Mouse (Mus musculus): ENCODE data around the gene Rps6ka5. TPM values are rescaled to one million over a fixed set of nuclear protein-coding genes. Genes with fewer than 3 reads are reported as not detected.
A peak's percentile ranks its signal among the peaks of the same experiment; 100 is the strongest.

Rps6ka5 gene
- polyA plus RNA-seq, 1 experiment from 2014 or later = 1.4 TPM

GRCm38 (mm10) chr12:100624854-100625447 is 101.8 kb downstream of the Rps6ka5 start:
- no peak for ATAC-seq (ENCODE audit: low read depth)

GRCm38 (mm10) chr12:100615251-100615650 is 111.5 kb downstream of the Rps6ka5 start:
- Histone ChIP-seq H3K9me3 (replicated peaks) (no peaks in the 10 kb centered on the region), H3K4me1 (replicated peaks) (no peaks in the 10 kb centered on the region), H3K9ac (no peak overlapping the region), H3K27me3 (no peaks in the 10 kb centered on the region), H3K27ac (no peak overlapping the region), H3K36me3 (no peaks in the 10 kb centered on the region), H3K4me3 (replicated peaks) (no peak overlapping the region), H3K4me2 (no peak overlapping the region)
- ATAC-seq (ENCODE audit: low read depth) = no peak
- no peak for DNase-seq
- 13% methylated on average over 2 of the region's 2 CpGs for WGBS (ENCODE audit: insufficient replicate concordance)

More at GRCm38 (mm10) chr12:100624854-100625447, 101.8 kb downstream of the Rps6ka5 start:
- Histone ChIP-seq H3K27ac (no peak overlapping the region), H3K9me3 (replicated peaks) (no peaks in the 10 kb centered on the region), H3K4me2 (no peak overlapping the region), H3K9ac (no peak overlapping the region), H3K4me1 (replicated peaks) (0 out of 2 replicates have a peak, but pooled peaks cover 4% of the 10 kb centered on the region), H3K27me3 (no peaks in the 10 kb centered on the region), H3K36me3 (no peaks in the 10 kb centered on the region), H3K4me3 (replicated peaks) (no peak overlapping the region)
- WGBS (ENCODE audit: insufficient replicate concordance) = 61% methylated on average over 3 of the region's 3 CpGs
- DNase-seq = no peak

- H3K9me3 ChIP-seq (replicated peaks) = no peaks in the 10 kb centered on the region
- H3K4me2 ChIP-seq = no peak overlapping the region
- no peak for ATAC-seq (ENCODE audit: low read depth)
- no peaks in the 10 kb centered on the region; the same call in 1 of the 2 replicates for H3K4me1 ChIP-seq (replicated peaks)
- 62% methylated on average over 2 of the region's 2 CpGs for WGBS (ENCODE audit: insufficient replicate concordance)
- H3K9ac ChIP-seq = no peak overlapping the region
- H3K4me3 ChIP-seq (replicated peaks) = no peak overlapping the region
- no peak for DNase-seq
- no peaks in the 10 kb centered on the region for H3K36me3 ChIP-seq
- no peaks in the 10 kb centered on the region for H3K27me3 ChIP-seq
- no peak overlapping the region for H3K27ac ChIP-seq
These were observed 112.9 kb downstream of the Rps6ka5 start for GRCm38 (mm10) chr12:100613878-100614277.

- Histone ChIP-seq H3K27me3 (no peaks in the 10 kb centered on the region), H3K4me2 (no peak overlapping the region), H3K4me3 (replicated peaks) (no peak overlapping the region), H3K36me3 (no peaks in the 10 kb centered on the region), H3K9ac (no peak overlapping the region), H3K4me1 (replicated peaks) (no peaks in the 10 kb centered on the region; the same call in 1 of the 2 replicates), H3K9me3 (replicated peaks) (no peaks in the 10 kb centered on the region), H3K27ac (no peak overlapping the region)
- no peak for ATAC-seq (ENCODE audit: low read depth)
- 39% methylated on average over 5 of the region's 5 CpGs for WGBS (ENCODE audit: insufficient replicate concordance)
- DNase-seq = no peak
These were observed 113.5 kb downstream of the Rps6ka5 start for GRCm38 (mm10) chr12:100613192-100613700.

GRCm38 (mm10) chr12:100609766-100610165 is 117.0 kb downstream of the Rps6ka5 start:
- WGBS (ENCODE audit: insufficient replicate concordance) = 66% methylated on average over 5 of the region's 5 CpGs
- ATAC-seq (ENCODE audit: low read depth) (no peak), DNase-seq (no peak)
- no peaks in the 10 kb centered on the region; the same call in 1 of the 2 replicates for H3K4me1 ChIP-seq (replicated peaks)
- no peaks in the 10 kb centered on the region for H3K36me3 ChIP-seq
- no peaks in the 10 kb centered on the region for H3K27me3 ChIP-seq
- no peak overlapping the region for H3K9ac ChIP-seq
- H3K9me3 ChIP-seq (replicated peaks) = no peaks in the 10 kb centered on the region
- H3K4me2 ChIP-seq = no peak overlapping the region
- no peak overlapping the region for H3K4me3 ChIP-seq (replicated peaks)
- no peak overlapping the region for H3K27ac ChIP-seq

GRCm38 (mm10) chr12:100609064-100609463 is 117.7 kb downstream of the Rps6ka5 start:
- Histone ChIP-seq H3K4me1 (replicated peaks) (no peaks in the 10 kb centered on the region; the same call in 1 of the 2 replicates), H3K4me3 (replicated peaks) (no peak overlapping the region), H3K4me2 (no peak overlapping the region), H3K9me3 (replicated peaks) (no peaks in the 10 kb centered on the region), H3K27ac (no peak overlapping the region), H3K36me3 (no peaks in the 10 kb centered on the region), H3K9ac (no peak overlapping the region), H3K27me3 (no peaks in the 10 kb centered on the region)
- ATAC-seq (ENCODE audit: low read depth) = no peak; the same call in 1 of the 2 replicates
- DNase-seq = no peak
- WGBS (ENCODE audit: insufficient replicate concordance) = 43% methylated on average over 5 of the region's 5 CpGs

- no peak overlapping the region for H3K4me2 ChIP-seq
- no peak overlapping the region for H3K27ac ChIP-seq
- no peak overlapping the region for H3K4me3 ChIP-seq (replicated peaks)
- no peaks in the 10 kb centered on the region for H3K27me3 ChIP-seq
- no peaks in the 10 kb centered on the region for H3K36me3 ChIP-seq
- H3K9me3 ChIP-seq (replicated peaks) = no peaks in the 10 kb centered on the region
- no peak overlapping the region for H3K9ac ChIP-seq
- ATAC-seq (ENCODE audit: low read depth) (no peak), DNase-seq (no peak)
- 70% methylated on average over 1 of the region's 1 CpGs for WGBS (ENCODE audit: insufficient replicate concordance)
- H3K4me1 ChIP-seq (replicated peaks) = no peaks in the 10 kb centered on the region; the same call in 1 of the 2 replicates
These were observed 120.0 kb downstream of the Rps6ka5 start for GRCm38 (mm10) chr12:100606733-100607132.

- ATAC-seq (ENCODE audit: low read depth) (no peak), DNase-seq (no peak)
- no peak overlapping the region for H3K9ac ChIP-seq
- H3K4me3 ChIP-seq (replicated peaks) = no peak overlapping the region
- H3K9me3 ChIP-seq (replicated peaks) = no peaks in the 10 kb centered on the region
- 64% methylated on average over 3 of the region's 3 CpGs for WGBS (ENCODE audit: insufficient replicate concordance)
- no peak overlapping the region for H3K4me2 ChIP-seq
- H3K27me3 ChIP-seq = no peaks in the 10 kb centered on the region
- H3K4me1 ChIP-seq (replicated peaks) = no peaks in the 10 kb centered on the region; the same call in 1 of the 2 replicates
- no peaks in the 10 kb centered on the region for H3K36me3 ChIP-seq
- no peak overlapping the region for H3K27ac ChIP-seq
These were observed 121.2 kb downstream of the Rps6ka5 start for GRCm38 (mm10) chr12:100605596-100605995.

GRCm38 (mm10) chr12:100604540-100604939 is 122.2 kb downstream of the Rps6ka5 start:
- H3K4me1 ChIP-seq (replicated peaks) = no peaks in the 10 kb centered on the region; the same call in 1 of the 2 replicates
- no peaks in the 10 kb centered on the region for H3K36me3 ChIP-seq
- H3K27ac ChIP-seq = no peak overlapping the region
- WGBS (ENCODE audit: insufficient replicate concordance) = 0% methylated on average over 1 of the region's 1 CpGs
- no peak for DNase-seq
- no peaks in the 10 kb centered on the region for H3K27me3 ChIP-seq
- H3K9me3 ChIP-seq (replicated peaks) = no peaks in the 10 kb centered on the region
- ATAC-seq (ENCODE audit: low read depth) = peak; percentile 60; the same call in 1 of the 2 replicates
- no peak overlapping the region for H3K9ac ChIP-seq
- H3K4me2 ChIP-seq = no peak overlapping the region
- H3K4me3 ChIP-seq (replicated peaks) = no peak overlapping the region

- H3K27me3 ChIP-seq = no peaks in the 10 kb centered on the region
- peak; percentile 80 for ATAC-seq (ENCODE audit: low read depth)
- 17% methylated on average over 3 of the region's 3 CpGs for WGBS (ENCODE audit: insufficient replicate concordance)
These were observed 132.1 kb downstream of the Rps6ka5 start for GRCm38 (mm10) chr12:100594700-100595099.

GRCm38 (mm10) chr12:100586601-100587000 is 140.2 kb downstream of the Rps6ka5 start:
- WGBS (ENCODE audit: insufficient replicate concordance) = 71% methylated on average over 2 of the region's 2 CpGs
- Histone ChIP-seq H3K4me1 (replicated peaks) (no peaks in the 10 kb centered on the region), H3K9me3 (replicated peaks) (no peaks in the 10 kb centered on the region), H3K4me2 (no peak overlapping the region), H3K9ac (no peak overlapping the region), H3K27ac (no peak overlapping the region), H3K4me3 (replicated peaks) (no peak overlapping the region), H3K27me3 (no peaks in the 10 kb centered on the region), H3K36me3 (no peaks in the 10 kb centered on the region)
- DNase-seq (no peak), ATAC-seq (ENCODE audit: low read depth) (no peak)

More at GRCm38 (mm10) chr12:100594700-100595099, 132.1 kb downstream of the Rps6ka5 start:
- no peaks in the 10 kb centered on the region for H3K36me3 ChIP-seq
- no peak overlapping the region for H3K9ac ChIP-seq
- no peak overlapping the region for H3K4me2 ChIP-seq
- DNase-seq = peak; percentile 18
- H3K27ac ChIP-seq = no peak overlapping the region
- 0 out of 2 replicates have a peak, but pooled peaks cover 4% of the 10 kb centered on the region for H3K4me1 ChIP-seq (replicated peaks)
- no peaks in the 10 kb centered on the region for H3K9me3 ChIP-seq (replicated peaks)
- no peak overlapping the region for H3K4me3 ChIP-seq (replicated peaks)

- no peak overlapping the region for H3K27ac ChIP-seq
- DNase-seq (no peak), ATAC-seq (ENCODE audit: low read depth) (no peak)
- no peak overlapping the region for H3K4me3 ChIP-seq (replicated peaks)
- no peaks in the 10 kb centered on the region for H3K9me3 ChIP-seq (replicated peaks)
- H3K9ac ChIP-seq = no peak overlapping the region
- H3K4me1 ChIP-seq (replicated peaks) = no peaks in the 10 kb centered on the region
- no peak overlapping the region for H3K4me2 ChIP-seq
- no peaks in the 10 kb centered on the region for H3K36me3 ChIP-seq
- WGBS (ENCODE audit: insufficient replicate concordance) = 57% methylated on average over 2 of the region's 2 CpGs
- no peaks in the 10 kb centered on the region for H3K27me3 ChIP-seq
These were observed 147.6 kb downstream of the Rps6ka5 start for GRCm38 (mm10) chr12:100579221-100579620.
